Mouse (Mus musculus) thymus, adult 2 months (tissue): ENCODE results near the gene Lrfn4.

Experiments used
- CTCF ChIP-seq: fragments of 200-500 bp; IDR thresholded peaks from 2 replicates; pipeline ENCODE4 v1.5.1; 2012; ENCODE audit warnings: mild to moderate bottlenecking, control low read depth, low read length, moderate library complexity, borderline replicate concordance; ENCODE audit not compliant: control insufficient read depth, poor library complexity, insufficient read depth; ENCODE audit errors: extremely low read depth
- POLR2A ChIP-seq: fragments of 200-500 bp; IDR thresholded peaks from 2 replicates; pipeline ENCODE4 v1.6.1; 2012; ENCODE audit warnings: mild to moderate bottlenecking, low read length, control low read depth, moderate library complexity; ENCODE audit not compliant: control insufficient read depth, poor library complexity, insufficient read depth; ENCODE audit errors: extremely low read depth

- TF ChIP-seq POLR2A, result no peak
- TF ChIP-seq CTCF, result no peak
Observed at GRCm38 (mm10) chr19:4623419-4623818, 8.0 kb upstream of the Lrfn4 start.
